11 mouse cellular contexts compared by ENCODE assay signal in the genomic region with DNA sequence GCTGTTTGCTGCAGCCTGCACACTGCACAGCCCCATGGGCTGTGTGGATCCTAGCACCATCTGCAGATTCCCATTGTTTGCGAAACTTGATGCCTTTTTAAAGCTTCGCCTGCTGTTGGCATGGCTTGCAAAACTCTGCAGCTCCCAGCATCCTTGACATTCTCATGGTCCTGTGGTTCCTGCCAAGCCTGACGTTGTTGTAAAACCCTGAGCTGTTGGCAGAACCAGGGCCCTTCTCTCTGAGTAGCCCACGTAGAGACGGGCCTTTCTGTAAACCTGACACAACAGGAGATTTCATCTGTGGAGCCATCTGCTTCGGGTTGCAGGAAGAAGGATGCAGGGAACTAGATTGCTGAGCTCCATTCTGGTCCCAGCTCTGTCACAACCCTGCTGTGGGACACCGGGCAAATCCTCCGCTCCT. TPM values are rescaled to one million over a fixed set of nuclear protein-coding genes. Genes with fewer than 3 reads are reported as not detected.
DNase-seq lines count a peak whose midpoint lies in the region; ATAC-seq lines count a peak whose summit lies in the region.
"Had no signal": no experiment of that assay in that cellular context is flagged by ENCODE, and none has a peak within 500 bp of the region (broad histone marks: within the 10 kb centered on the region; RNA-seq: fewer than 3 reads in every experiment).

No protein-coding gene starts in this region.

- ATAC-seq in megakaryocyte, adult 5-6 weeks (ENCODE audit: poor library complexity, severe bottlenecking), result no peak
- no peak for ATAC-seq in activated CD4-positive, CD25-positive, alpha-beta regulatory T cell, adult 4 months

- H3K4me3 ChIP-seq in embryonic facial prominence, embryonic 10.5 days, result no peak overlapping the region
- H3K4me3 ChIP-seq: embryonic facial prominence, embryonic 15.5 days had no signal

- 71% methylated on average over 8 of the region's 8 CpGs for WGBS in embryonic facial prominence, embryonic 10.5 days

- no peaks in the 10 kb centered on the region for H3K36me3 ChIP-seq in embryonic facial prominence, embryonic 10.5 days (replicated peaks)
- H3K36me3 ChIP-seq: embryonic facial prominence, embryonic 15.5 days had no signal

- DNase-seq in MN1 (ENCODE audit: low spot score) (peak; percentile 18), adipocyte (ENCODE audit: low spot score) (peak; percentile 16)
- no peak for DNase-seq in embryonic facial prominence, embryonic 10.5 days (ENCODE audit: low spot score)
- DNase-seq in layer of hippocampus, postnatal 14 days (ENCODE audit: low spot score in 2 of 2), result peak; percentile 41 to 75
- DNase-seq in urinary bladder, postnatal 4 days (ENCODE audit: low spot score in 2 of 2), result no peak
- DNase-seq in thymus, postnatal 4 days, result no peak
- DNase-seq: lung, postnatal 10 days; retina, postnatal 1 day had no signal

- H3K9me3 ChIP-seq in embryonic facial prominence, embryonic 10.5 days, result no peaks in the 10 kb centered on the region
- H3K9me3 ChIP-seq: embryonic facial prominence, embryonic 15.5 days had no signal

- H3K27me3 ChIP-seq in embryonic facial prominence, embryonic 10.5 days (replicated peaks; ENCODE audit: low read depth, poor library complexity, severe bottlenecking), result peaks cover 11% of the 10 kb centered on the region
- H3K27me3 ChIP-seq: embryonic facial prominence, embryonic 15.5 days had no signal

- peaks cover 36% of the 10 kb centered on the region for H3K4me1 ChIP-seq in embryonic facial prominence, embryonic 10.5 days

- H3K27ac ChIP-seq in embryonic facial prominence, embryonic 10.5 days (replicated peaks), result 0 out of 2 replicates have a peak overlapping the region, but pooled peaks have one; percentile 5
- H3K27ac ChIP-seq: embryonic facial prominence, embryonic 15.5 days had no signal

RNA-seq across cellular contexts. Expression of a gene that starts 2.8 kb away (rescaled TPM):
- 1.2 and 1.7 TPM in 2 replicates for polyA plus RNA-seq in embryonic facial prominence, embryonic 10.5 days (2016; fragmentation: Nextera tagmentation; extraction: Ambion mirVana)
- 10 to 100 TPM; 17.6 to 18.0 TPM for total RNA-seq in layer of hippocampus, postnatal 14 days (2021)
- 0.16 TPM in 1 of 2 replicates, not detected in the other for total RNA-seq in megakaryocyte, adult 5-6 weeks (2015)
- total RNA-seq in megakaryocyte, adult 5-6 weeks (2017), result 0.11 and 1.5 TPM in 2 replicates
- not detected for polyA plus RNA-seq in activated CD4-positive, CD25-positive, alpha-beta regulatory T cell, adult 4 months (2017; shearing (Covaris generic))

RNA-seq across cellular contexts. Expression of a gene that starts 21.8 kb away (rescaled TPM):
- not detected in 2 replicates for polyA plus RNA-seq in embryonic facial prominence, embryonic 10.5 days (2016; fragmentation: Nextera tagmentation; extraction: Ambion mirVana)
- not detected for total RNA-seq in layer of hippocampus, postnatal 14 days (2021)
- total RNA-seq in megakaryocyte, adult 5-6 weeks (2015), result not detected in 2 replicates
- not detected in 2 replicates for total RNA-seq in megakaryocyte, adult 5-6 weeks (2017)
- polyA plus RNA-seq in activated CD4-positive, CD25-positive, alpha-beta regulatory T cell, adult 4 months (2017; shearing (Covaris generic)), result not detected
- polyA plus RNA-seq: embryonic facial prominence, embryonic 15.5 days had no signal

RNA-seq across cellular contexts. Expression of a gene that starts 55.0 kb away (rescaled TPM):
- polyA plus RNA-seq in embryonic facial prominence, embryonic 10.5 days (2016; fragmentation: Nextera tagmentation; extraction: Ambion mirVana), result not detected in 2 replicates
- not detected for total RNA-seq in layer of hippocampus, postnatal 14 days (2021)
- total RNA-seq in megakaryocyte, adult 5-6 weeks (2015), result not detected in 2 replicates
- total RNA-seq in megakaryocyte, adult 5-6 weeks (2017), result not detected in 2 replicates
- polyA plus RNA-seq in activated CD4-positive, CD25-positive, alpha-beta regulatory T cell, adult 4 months (2017; shearing (Covaris generic)), result not detected
- polyA plus RNA-seq: embryonic facial prominence, embryonic 15.5 days had no signal

Comparison
In these comparisons a context has a peak if more than half of its experiments do, and no peak if none do; other contexts are left out.
1. DNase-seq: peak in MN1 (single experiment), adipocyte (single experiment) and layer of hippocampus, postnatal 14 days (2 of 2); none in embryonic facial prominence, embryonic 10.5 days (single experiment), urinary bladder, postnatal 4 days (0 of 2) and thymus, postnatal 4 days (single experiment).
2. RNA of a gene that starts 2.8 kb away (total RNA-seq): 17.6 to 18.0 TPM in layer of hippocampus, postnatal 14 days; 0.11 to 1.5 TPM in megakaryocyte, adult 5-6 weeks; every median in the first group is over 4 times any median in the second.